Mouse (Mus musculus) heart, embryonic 13.5 days (tissue): ENCODE results near the gene Hivep3. TPM values are rescaled to one million over a fixed set of nuclear protein-coding genes. Genes with fewer than 3 reads are reported as not detected.

Experiments
- ATAC-seq: fragments of 200-750 bp; cut with Nextera tagmentation; 2 replicates; pipeline ENCODE4 v1.8.0; 2017; ENCODE audit warnings: moderate TSS enrichment; ENCODE audit not compliant: insufficient number of reproducible peaks, low FRiP score, low TSS enrichment; ENCODE audit errors: extremely low read depth
- H3K27ac ChIP-seq: fragments of 300-500 bp; sonication (generic); replicated peaks from 2 replicates; pipeline ENCODE4 v1.5.1; 2015; ENCODE audit warnings: moderate library complexity, mild to moderate bottlenecking, inconsistent platforms
- H3K27me3 ChIP-seq: fragments of 300-500 bp; sonication (generic); replicated peaks from 2 replicates; pipeline ENCODE4 v1.6.1; 2015; ENCODE audit warnings: mild to moderate bottlenecking, inconsistent platforms
- H3K36me3 ChIP-seq: fragments of 300-500 bp; sonication (generic); 2 replicates; pipeline ENCODE4 v1.6.1; 2015; ENCODE audit warnings: mild to moderate bottlenecking, inconsistent platforms
- H3K4me1 ChIP-seq: fragments of 300-500 bp; sonication (generic); 2 replicates; pipeline ENCODE4 v1.6.1; 2015; ENCODE audit warnings: inconsistent platforms
- H3K4me2 ChIP-seq: fragments of 300-500 bp; sonication (generic); 2 replicates; pipeline ENCODE4 v1.6.1; 2015; ENCODE audit warnings: inconsistent platforms, mild to moderate bottlenecking, moderate library complexity
- H3K4me3 ChIP-seq: fragments of 300-500 bp; sonication (generic); 2 replicates; pipeline ENCODE4 v1.5.1; 2015; ENCODE audit warnings: moderate library complexity, mild to moderate bottlenecking, inconsistent platforms
- H3K9ac ChIP-seq: fragments of 300-500 bp; sonication (generic); 2 replicates; pipeline ENCODE4 v1.6.1; 2015; ENCODE audit warnings: inconsistent platforms, mild to moderate bottlenecking, moderate library complexity
- H3K9me3 ChIP-seq: fragments of 300-500 bp; sonication (generic); 2 replicates; pipeline ENCODE4 v1.6.1; 2016; ENCODE audit warnings: inconsistent platforms
- WGBS: fragments of 180-500 bp; shearing (Covaris S2); methylation state at CpG from one replicate; pipeline ENCODE4 v1.1.7; 2015; ENCODE audit warnings: mixed read lengths; 5-methylcytosine and 5-hydroxymethylcytosine counted together
- polyA plus RNA-seq: library from polyadenylated mRNA; unstranded; fragments of >200 nt; fragmentation: Nextera tagmentation; extraction: Ambion mirVana; gene quantifications from 2 replicates; pipeline ENCODE4 v1.2.1, GENCODE M21; 2015

Hivep3 gene
- polyA plus RNA-seq, 1 experiment from 2014 or later = 5.0 TPM

DNA sequence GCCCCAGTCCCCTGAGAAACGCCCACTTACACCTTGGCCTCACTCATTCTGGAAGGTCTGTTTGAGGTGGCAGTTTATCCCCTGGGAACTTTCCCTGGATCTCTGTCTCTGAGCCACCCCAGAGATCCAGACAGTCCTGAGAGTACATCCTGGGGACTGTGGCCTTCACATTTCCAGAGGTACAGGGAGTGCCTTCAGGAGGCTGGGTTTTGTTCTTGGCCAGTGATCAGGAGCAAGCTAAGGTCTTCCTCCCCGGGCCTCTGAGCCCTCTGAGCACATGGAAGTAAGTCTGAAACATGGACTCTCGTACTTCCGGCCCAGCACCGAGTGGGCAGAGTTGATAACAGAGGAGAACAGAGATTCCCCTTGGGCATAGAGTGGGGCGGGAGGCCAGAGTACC lies 391.1 kb downstream of the Hivep3 start:
- no peak for ATAC-seq
- peaks cover 6% of the 10 kb centered on the region; the same call in 1 of the 2 replicates for H3K27me3 ChIP-seq
- WGBS = 63% methylated on average over 6 of the region's 6 CpGs

DNA sequence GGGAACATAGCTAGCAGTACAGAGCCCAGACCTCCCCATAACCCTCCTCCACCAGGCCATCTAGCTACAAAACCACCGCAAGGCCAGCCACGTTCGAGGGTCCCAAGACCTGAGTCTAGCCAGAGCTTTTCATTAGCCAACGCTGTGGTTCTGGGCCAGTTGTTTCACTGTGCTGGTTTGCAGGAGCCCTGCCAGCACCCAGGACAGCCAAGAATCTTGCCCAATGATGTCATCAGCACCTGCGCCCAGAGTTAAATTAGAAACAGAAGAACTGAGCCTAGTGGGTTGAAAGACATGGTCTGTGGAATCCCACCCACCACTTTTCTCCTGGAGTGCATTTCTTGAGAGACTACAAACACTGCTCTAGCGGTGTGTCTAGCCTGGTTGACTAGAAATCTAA lies 392.5 kb downstream of the Hivep3 start:
- Histone ChIP-seq H3K36me3 (no peaks in the 10 kb centered on the region), H3K27ac (no peak overlapping the region), H3K9me3 (no peaks in the 10 kb centered on the region), H3K27me3 (peaks cover 12% of the 10 kb centered on the region; the same call in 1 of the 2 replicates), H3K4me1 (peaks cover 36% of the 10 kb centered on the region), H3K9ac (no peak overlapping the region), H3K4me2 (no peak overlapping the region), H3K4me3 (no peak overlapping the region)
- ATAC-seq = no peak
- 79% methylated on average over 6 of the region's 6 CpGs for WGBS

More for the DNA sequence above, 391.1 kb downstream of the Hivep3 start:
- Histone ChIP-seq H3K27ac (no peak overlapping the region), H3K36me3 (no peaks in the 10 kb centered on the region), H3K4me2 (no peak overlapping the region), H3K9ac (no peak overlapping the region), H3K4me1 (peaks cover 32% of the 10 kb centered on the region), H3K9me3 (no peaks in the 10 kb centered on the region), H3K4me3 (no peak overlapping the region)

DNA sequence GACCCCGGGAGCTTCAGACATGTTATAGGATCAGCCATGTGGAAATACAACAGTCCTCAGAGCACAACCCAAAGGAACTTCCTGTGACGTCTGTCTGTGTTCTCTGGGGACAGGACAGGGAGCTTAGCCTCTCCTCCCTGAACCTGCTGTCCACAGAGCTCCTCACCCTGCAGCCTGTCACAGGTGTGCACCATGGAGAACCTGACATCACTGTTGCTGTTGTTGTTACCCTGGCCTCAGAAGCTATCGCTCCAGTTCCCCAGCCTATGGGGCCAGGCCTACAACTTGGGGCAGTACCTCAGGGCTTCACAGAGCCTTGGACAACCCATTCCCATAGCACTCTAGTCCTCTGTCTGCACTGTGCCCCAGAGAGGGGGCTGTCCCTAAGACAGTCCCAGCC lies 393.7 kb downstream of the Hivep3 start:
- no peak overlapping the region for H3K4me3 ChIP-seq
- H3K9me3 ChIP-seq = no peaks in the 10 kb centered on the region
- ATAC-seq = no peak
- 77% methylated on average over 3 of the region's 3 CpGs for WGBS
- no peak overlapping the region for H3K9ac ChIP-seq
- peaks cover 49% of the 10 kb centered on the region for H3K4me1 ChIP-seq
- H3K36me3 ChIP-seq = no peaks in the 10 kb centered on the region
- peaks cover 12% of the 10 kb centered on the region; the same call in 1 of the 2 replicates for H3K27me3 ChIP-seq
- 0 out of 2 replicates have a peak overlapping the region, but pooled peaks have one; percentile 2 for H3K27ac ChIP-seq
- H3K4me2 ChIP-seq = no peak overlapping the region

DNA sequence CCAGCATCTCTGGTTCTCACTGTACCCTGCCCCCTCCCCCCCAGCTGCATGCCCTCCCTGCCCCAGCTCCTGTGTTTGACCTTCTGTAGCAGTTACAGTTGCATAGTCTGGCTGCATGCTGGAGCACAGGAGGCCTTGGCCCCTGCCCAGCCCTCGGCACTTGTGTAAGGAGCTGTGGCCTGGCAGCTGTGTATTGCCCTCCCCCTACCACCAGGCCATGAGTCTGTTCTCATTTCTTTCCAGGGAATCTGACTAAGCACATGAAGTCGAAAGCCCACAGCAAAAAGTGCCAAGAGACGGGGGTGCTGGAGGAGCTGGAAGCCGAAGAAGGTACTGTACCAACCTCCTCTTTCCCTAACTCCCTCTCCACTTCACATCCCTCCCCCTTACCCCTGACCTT lies 394.4 kb downstream of the Hivep3 start:
- no peaks in the 10 kb centered on the region for H3K9me3 ChIP-seq
- peaks cover 50% of the 10 kb centered on the region for H3K4me1 ChIP-seq
- no peaks in the 10 kb centered on the region for H3K36me3 ChIP-seq
- H3K27me3 ChIP-seq = 0 out of 2 replicates have a peak, but pooled peaks cover 12% of the 10 kb centered on the region
- ATAC-seq = no peak
- 58% methylated on average over 4 of the region's 4 CpGs for WGBS
- H3K9ac ChIP-seq = peak overlapping the region; percentile 14; the same call in 1 of the 2 replicates
- 0 out of 2 replicates have a peak overlapping the region, but pooled peaks have one; percentile 2 for H3K27ac ChIP-seq
- H3K4me3 ChIP-seq = no peak overlapping the region
- H3K4me2 ChIP-seq = no peak overlapping the region

DNA sequence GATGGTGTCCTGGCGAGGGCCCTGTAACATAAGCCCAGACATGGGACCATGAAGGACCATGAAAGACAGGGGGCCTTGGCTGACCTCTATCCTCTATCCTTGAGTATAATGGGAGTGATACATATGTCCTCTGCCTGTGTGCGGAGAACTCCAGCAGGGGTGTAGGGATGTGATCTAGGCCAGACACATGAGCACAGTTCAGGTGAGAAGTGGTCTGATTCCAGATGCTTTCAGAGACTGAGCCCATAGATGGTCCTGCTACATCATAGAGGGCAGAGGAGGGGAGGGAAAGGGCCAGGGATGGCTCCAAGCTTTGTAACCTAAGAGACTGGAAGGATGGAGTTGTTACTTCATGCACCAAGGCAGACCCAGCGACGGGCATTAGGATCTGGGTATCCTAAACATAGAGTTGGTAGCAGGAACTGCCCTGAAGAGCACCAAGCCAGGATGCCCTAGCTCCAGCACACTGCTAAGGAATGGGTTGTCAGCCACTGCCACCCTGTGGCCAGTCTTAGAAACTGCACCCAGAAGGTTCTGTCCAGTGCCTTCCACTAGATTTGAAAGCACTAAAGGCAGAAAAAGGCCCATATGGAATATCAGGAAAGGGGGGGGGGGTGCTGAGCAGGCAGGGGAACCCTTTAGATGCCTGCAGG lies 395.8 kb downstream of the Hivep3 start:
- H3K4me1 ChIP-seq = peaks cover 50% of the 10 kb centered on the region
- 46% methylated on average over 4 of the region's 4 CpGs for WGBS

DNA sequence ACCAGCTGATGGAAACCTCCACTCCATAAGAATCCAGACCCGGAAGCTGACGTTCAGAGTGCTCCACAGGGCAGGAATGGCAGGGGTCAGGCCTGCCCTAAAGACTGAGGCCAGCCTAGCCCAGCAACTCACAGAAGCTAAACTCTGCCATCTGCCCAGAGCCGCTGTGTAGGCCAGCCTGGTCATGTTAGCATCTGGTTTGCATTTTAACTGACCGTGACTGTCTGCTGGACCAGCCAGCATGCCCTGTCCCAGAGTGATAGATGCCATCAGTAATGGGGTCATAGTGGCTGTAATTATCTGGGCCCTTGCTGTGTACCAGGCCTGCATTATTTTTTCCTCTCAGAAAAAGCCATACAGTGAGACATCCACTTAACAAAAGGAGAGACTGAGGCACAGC lies 397.3 kb downstream of the Hivep3 start:
- Histone ChIP-seq H3K27ac (peak overlapping the region; percentile 40; the same call in 1 of the 2 replicates), H3K36me3 (no peaks in the 10 kb centered on the region), H3K9me3 (no peaks in the 10 kb centered on the region), H3K9ac (peak overlapping the region; percentile 24; the same call in 1 of the 2 replicates), H3K4me1 (peaks cover 37% of the 10 kb centered on the region), H3K4me2 (no peak overlapping the region), H3K4me3 (no peak overlapping the region), H3K27me3 (peaks cover 6% of the 10 kb centered on the region; the same call in 1 of the 2 replicates)
- ATAC-seq = no peak
- WGBS = 79% methylated on average over 4 of the region's 4 CpGs

More for the DNA sequence above, 395.8 kb downstream of the Hivep3 start:
- no peak for ATAC-seq
- no peak overlapping the region for H3K4me3 ChIP-seq
- H3K27ac ChIP-seq = no peak overlapping the region
- H3K27me3 ChIP-seq = peaks cover 6% of the 10 kb centered on the region; the same call in 1 of the 2 replicates
- H3K4me2 ChIP-seq = no peak overlapping the region
- H3K36me3 ChIP-seq = no peaks in the 10 kb centered on the region
- H3K9ac ChIP-seq = no peak overlapping the region
- H3K9me3 ChIP-seq = no peaks in the 10 kb centered on the region

DNA sequence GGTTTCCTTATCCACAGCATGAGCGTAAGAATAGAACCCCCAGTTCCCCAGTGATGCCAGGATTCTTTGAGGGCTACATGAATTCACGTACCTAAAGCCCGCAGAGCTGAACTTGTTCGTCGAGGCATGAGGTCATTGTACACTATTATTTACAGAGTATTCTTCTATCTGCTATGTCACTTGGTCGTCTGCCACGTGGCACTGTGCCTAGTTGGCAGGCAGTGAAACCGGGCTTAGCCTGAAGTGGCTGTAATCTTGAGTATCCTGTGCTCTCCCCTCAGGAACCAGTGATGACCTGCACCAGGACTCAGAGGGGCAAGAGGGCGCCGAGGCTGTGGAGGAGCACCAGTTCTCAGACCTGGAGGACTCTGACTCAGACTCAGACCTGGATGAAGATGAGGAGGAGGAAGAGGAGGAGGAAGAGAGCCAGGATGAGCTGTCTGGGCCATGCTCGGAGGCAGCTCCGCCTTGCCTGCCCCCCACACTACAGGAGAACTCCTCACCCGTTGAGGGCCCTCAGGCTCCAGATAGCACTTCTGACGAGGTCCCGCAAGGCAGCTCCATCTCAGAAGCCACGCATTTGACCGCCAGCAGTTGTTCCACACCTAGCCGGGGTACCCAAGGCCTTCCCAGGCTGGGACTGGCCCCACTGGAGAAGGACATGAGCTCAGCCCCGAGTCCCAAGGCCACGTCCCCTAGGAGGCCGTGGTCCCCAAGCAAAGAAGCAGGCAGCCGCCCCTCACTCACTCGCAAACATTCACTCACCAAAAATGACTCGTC lies 398.0 kb downstream of the Hivep3 start:
- WGBS = 47% methylated on average over 24 of the region's 24 CpGs
- H3K4me2 ChIP-seq = no peak overlapping the region
- H3K4me3 ChIP-seq = no peak overlapping the region
- peak; percentile 51; the same call in 1 of the 2 replicates for ATAC-seq
- H3K9ac ChIP-seq = peak overlapping the region; percentile 24
- H3K4me1 ChIP-seq = peaks cover 36% of the 10 kb centered on the region
- peak overlapping the region; percentile 40; the same call in 1 of the 2 replicates for H3K27ac ChIP-seq
- H3K9me3 ChIP-seq = no peaks in the 10 kb centered on the region
- no peaks in the 10 kb centered on the region for H3K36me3 ChIP-seq
- H3K27me3 ChIP-seq = peaks cover 6% of the 10 kb centered on the region; the same call in 1 of the 2 replicates

DNA sequence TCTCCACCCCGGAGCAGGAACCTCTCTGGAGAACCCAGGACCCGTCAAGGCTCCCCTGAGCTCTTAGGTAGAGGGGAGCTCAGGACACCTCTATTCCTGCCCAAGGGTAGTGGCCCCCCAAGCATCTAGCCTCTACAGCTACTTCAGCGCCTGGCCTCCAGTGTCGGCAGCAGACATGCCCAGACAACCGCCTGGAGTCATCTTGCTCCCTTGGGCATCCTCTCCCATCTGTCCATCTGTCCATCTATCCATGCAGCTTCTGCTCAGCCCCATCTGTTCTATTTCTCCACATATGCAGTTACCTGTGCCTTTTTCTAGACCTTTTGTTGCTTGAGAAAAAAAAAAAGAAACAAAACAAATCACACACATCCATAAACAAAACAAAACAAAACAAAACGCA lies 400.6 kb downstream of the Hivep3 start:
- WGBS = 72% methylated on average over 6 of the region's 6 CpGs
- H3K27ac ChIP-seq = no peak overlapping the region
- no peaks in the 10 kb centered on the region for H3K9me3 ChIP-seq
- no peak overlapping the region for H3K4me3 ChIP-seq
- H3K4me2 ChIP-seq = no peak overlapping the region
- no peaks in the 10 kb centered on the region for H3K36me3 ChIP-seq
- no peak for ATAC-seq
- no peak overlapping the region for H3K9ac ChIP-seq
- peaks cover 22% of the 10 kb centered on the region for H3K4me1 ChIP-seq
- H3K27me3 ChIP-seq = peaks cover 9% of the 10 kb centered on the region; the same call in 1 of the 2 replicates

DNA sequence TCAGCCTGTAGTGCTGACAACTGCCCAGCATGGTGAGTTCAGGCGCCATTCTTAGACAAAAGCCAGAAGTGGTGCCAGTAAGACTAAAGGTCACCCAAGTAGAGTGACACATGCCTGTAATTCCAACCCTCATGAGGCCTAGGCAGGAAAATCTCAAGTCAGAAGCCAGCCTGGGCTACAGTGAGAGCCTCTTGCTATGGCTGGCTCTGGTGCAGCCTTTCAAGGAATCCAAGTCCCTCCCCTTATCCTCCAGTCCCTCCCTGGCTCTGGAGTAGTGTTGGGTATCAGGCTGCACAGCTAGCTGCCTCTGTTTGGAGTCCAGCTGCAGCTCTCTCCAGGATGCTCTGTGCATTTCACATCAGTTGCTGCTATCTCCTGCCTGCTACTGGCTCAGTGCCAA lies 408.2 kb downstream of the Hivep3 start:
- H3K9me3 ChIP-seq = no peaks in the 10 kb centered on the region
- 0 out of 2 replicates have a peak, but pooled peaks cover 3% of the 10 kb centered on the region for H3K27me3 ChIP-seq
- no peak overlapping the region for H3K9ac ChIP-seq
- H3K27ac ChIP-seq = 0 out of 2 replicates have a peak overlapping the region, but pooled peaks have one; percentile 10
- H3K36me3 ChIP-seq = no peaks in the 10 kb centered on the region
- H3K4me3 ChIP-seq = no peak overlapping the region
- no peak for ATAC-seq
- no peak overlapping the region for H3K4me2 ChIP-seq
- H3K4me1 ChIP-seq = peaks cover 41% of the 10 kb centered on the region
- 43% methylated on average over 1 of the region's 1 CpGs for WGBS

DNA sequence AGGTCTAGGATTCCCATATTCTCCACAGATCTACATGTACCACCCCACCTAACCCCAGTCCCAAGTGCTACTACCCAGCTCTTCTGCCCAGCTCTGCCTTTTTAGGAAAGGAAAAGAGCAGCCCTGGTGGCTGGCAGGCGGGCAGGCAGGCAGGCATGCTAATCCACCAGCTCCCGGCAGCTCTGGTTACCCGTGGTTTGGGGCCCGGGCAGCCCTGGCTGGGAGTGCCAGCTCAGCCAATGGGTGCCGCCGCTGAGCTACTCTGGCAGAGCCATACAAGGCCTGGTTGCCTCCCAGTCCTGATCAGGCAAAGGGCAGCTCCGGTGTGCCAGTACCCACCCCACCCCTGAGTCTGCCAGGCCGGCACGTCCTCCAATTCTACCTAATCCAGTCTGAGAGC lies 409.3 kb downstream of the Hivep3 start:
- no peak overlapping the region for H3K4me3 ChIP-seq

DNA sequence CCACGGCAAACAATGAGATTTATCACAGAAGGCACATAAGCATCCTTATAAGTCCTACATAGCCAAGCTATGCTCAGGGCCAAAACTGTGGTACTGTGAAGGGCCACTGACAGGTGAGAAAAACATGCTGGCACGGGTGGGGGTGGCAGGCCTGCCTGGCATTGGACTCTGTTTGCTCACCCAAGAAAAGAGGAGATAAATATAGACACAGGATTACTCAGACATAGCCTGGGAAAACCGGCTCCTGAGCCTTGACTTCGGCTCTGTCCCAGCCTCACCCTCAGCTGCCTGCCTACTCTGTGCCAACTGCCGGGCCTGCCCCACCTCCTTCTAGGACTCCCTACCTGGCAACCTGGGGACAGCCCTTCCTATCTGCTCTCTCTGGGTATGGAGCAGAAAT lies 410.8 kb downstream of the Hivep3 start:
- ATAC-seq = no peak
- Histone ChIP-seq H3K4me1 (peaks cover 54% of the 10 kb centered on the region), H3K4me3 (no peak overlapping the region), H3K27me3 (no peaks in the 10 kb centered on the region; the same call in none of the 2 replicates), H3K9me3 (no peaks in the 10 kb centered on the region), H3K9ac (no peak overlapping the region), H3K4me2 (no peak overlapping the region), H3K36me3 (no peaks in the 10 kb centered on the region), H3K27ac (peak overlapping the region; percentile 37)
- 51% methylated on average over 5 of the region's 5 CpGs for WGBS

More for the DNA sequence above, 409.3 kb downstream of the Hivep3 start:
- H3K9me3 ChIP-seq = no peaks in the 10 kb centered on the region
- WGBS = 82% methylated on average over 9 of the region's 9 CpGs
- no peaks in the 10 kb centered on the region for H3K36me3 ChIP-seq
- no peak overlapping the region for H3K27ac ChIP-seq
- H3K4me2 ChIP-seq = no peak overlapping the region
- H3K9ac ChIP-seq = no peak overlapping the region
- H3K4me1 ChIP-seq = peaks cover 41% of the 10 kb centered on the region
- ATAC-seq = no peak
- H3K27me3 ChIP-seq = 0 out of 2 replicates have a peak, but pooled peaks cover 3% of the 10 kb centered on the region
